Mouse (Mus musculus) urinary bladder, postnatal 10 days (tissue): Measurements from ENCODE around the gene Ccsap.

Experiments used
- DNase-seq: peaks from one replicate; pipeline ENCODE4 v3.0.0; 2022; ENCODE audit warnings: low spot score

The Ccsap gene

DNA sequence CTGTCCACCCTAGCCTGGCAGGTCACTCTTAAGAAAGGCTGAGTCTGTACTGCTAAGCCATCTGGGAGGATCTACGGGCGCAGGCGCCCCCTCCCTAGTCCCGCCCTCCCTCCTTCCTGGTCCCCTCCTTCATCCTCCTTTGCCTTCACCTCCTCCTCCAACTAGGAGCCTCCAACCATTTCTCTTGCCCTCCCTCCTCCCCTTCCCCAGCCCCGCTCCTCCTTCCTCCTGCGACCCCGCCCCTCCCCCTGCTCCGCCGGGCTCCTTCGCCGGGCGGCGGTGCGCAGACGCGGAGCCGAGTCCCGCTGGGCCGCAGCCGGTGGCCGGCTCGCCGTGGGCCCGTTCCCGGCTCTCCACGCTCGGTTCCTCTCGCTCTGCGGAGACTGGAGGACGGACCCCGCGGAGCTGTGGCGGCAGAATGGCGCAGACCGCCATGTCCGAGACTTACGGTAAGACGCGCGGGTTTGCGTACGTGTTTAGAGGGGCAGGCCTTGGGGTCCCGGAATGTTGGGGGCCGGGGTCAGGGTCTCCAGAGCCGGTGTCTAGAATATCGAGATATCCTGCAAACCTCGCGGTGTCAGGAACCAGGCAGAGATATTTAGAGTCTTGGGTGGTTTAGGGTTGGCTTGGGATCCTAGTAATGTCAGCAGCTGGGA lies 54.2 kb downstream of the Ccsap start, which contains the start of gene Rab4a:
Rab4a (plus strand) TSS at position 268 of the 656 bp plus-strand sequence.
- peak; percentile 54 for DNase-seq

DNA sequence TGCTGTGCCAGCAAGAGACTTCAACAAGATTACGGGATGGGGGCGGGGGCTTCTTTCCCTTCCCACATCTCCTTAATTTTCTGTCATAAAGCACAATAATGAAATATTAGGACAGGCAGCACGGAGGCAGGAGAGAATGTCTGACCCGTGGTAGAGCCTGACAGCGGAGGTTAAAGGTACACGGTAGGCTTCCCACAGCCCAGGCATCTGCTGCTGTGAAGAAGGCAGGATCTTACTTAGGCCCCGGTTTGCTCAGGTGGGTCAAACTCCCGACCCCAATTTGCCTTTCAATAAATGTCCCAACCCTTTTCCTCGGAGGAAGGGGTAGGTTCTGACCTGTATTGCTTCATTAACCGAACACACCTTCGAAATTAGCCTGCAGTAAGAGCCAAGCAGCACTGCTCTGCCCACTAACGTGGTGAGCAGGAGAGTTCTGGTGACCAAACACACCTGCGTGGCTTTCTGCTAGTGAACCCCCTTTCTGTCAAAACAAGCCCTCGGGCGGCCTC lies 54.7 kb downstream of the Ccsap start:
- no peak for DNase-seq

DNA sequence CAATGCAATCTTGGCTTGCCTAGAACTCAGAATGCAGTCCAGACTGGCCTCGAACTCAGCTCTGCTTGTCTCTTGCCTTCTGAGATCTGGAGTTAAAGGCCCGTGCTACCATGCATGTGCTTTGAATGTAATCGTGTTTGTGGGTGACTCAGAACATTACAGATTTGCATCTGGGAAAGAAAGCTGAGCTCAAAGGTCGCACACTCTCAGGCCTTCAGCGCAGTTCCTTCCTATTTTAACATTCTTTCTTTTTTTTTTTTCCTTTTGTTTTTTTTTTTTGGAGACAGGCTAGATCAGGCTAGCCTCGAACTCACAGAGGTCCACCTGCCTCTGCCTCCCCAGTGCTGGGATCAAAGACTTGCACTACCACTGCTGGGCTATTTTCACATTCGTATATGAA lies 55.4 kb downstream of the Ccsap start:
- DNase-seq: no peak

DNA sequence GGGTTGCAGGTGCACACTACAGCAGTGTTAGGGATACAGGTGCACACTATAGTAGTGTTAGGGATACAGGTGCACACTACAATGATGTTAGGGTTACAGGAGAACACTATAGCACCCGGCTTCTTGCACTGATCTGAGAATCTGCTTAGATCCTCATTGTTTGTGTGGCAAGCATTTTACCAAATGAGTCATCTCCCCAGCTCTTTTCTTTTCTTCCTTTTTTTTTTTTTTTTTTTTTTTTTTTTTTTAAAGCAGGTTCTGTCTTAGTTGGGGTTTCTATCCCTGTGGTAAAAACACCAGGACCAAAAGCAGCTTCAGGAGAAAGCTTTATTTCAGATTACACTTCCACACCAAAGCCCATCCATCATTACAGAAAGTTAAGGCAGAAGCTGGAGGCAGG lies 56.4 kb downstream of the Ccsap start:
- no peak for DNase-seq

DNA sequence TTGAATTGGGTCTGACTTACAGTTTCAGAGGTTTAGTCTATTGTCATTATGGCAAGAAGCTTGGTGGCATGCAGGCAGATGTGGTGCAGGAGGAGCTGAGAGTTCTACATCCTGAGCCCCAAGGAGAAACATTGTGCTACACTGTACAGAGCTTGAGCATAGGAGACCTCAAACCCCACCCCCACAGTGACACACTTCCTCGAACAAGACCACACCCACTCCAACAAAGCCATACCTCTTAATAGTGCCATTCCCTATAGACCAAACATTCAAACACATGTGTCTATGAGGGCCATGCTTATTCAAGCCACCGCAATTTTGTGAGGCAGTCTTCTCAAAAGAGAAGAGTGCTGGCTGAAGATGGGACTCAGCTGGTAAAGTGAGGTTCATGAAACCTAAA lies 58.5 kb downstream of the Ccsap start:
- no peak for DNase-seq

DNA sequence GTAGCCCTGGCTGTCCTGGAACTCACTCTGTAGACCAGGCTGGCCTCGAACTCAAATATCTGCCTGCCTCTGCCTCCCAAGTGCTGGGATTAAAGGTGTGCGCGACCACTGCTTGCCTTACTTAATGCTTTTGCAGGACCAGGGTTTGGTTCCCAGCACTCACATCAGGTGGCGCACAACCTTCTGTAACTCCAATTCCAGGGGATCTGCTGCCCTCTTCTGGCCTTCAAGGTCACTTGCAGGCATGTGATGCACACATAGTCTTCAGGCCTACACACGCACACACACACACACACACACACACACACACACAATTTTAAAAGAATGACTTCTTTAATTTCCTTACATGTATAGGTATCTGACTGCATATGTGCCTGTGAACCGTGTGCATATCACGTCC lies 59.1 kb downstream of the Ccsap start:
- no peak for DNase-seq

DNA sequence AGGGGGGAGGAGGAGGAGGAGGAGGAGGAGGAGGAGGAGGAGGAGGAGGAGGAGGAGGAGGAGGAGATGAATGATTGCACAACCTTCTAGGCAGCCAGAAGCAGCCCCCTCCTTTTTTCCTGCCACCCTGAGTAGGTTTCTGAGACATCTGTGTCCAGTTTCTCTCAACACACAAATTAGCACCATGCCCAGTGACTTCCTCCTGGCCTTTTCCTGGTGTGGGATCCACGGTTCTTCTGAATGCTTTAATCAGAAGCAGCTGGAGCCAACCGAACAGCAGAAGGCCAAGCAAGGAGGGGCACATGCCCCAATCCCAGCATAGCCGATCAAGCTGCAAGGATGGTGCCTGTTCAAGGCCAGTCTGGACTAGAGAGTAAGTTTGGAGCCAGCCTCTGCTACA lies 60.1 kb downstream of the Ccsap start:
- no peak for DNase-seq

DNA sequence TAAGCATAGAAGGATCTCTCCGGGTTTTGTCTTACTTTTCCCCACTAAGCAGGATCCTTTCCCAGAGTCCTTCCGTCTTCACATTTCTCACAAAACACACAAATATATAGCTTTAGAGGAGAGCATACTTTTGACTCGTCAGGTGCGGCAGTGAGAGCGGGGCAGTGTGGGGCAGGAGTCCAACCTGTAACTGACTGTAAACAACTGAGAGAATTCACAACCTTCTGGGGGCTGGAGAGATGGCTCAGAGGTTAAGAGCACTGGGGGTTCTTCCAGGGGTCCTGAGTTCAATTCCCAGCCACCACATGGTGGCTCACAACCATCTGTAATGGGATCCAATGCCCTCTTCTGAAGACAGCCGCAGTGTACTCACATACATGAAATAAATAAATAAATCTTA lies 60.6 kb downstream of the Ccsap start:
- DNase-seq: no peak

DNA sequence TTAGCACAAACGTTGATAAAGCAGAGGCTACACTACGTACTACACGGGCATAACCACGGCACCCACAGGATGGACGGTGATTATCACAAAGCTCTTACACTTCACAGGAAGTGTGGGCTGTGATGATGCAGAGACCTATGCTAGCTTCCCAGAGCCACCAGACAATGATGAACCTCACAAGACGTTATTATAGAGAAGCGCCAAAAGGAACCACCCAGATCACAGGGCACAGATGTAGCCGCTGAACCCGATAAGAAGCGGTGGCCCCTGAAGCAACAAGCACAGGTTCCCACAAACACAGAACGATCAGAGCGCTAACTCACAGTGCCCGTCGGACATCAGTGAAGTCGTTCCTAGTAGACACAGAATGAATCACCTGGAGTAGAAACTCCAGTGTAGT lies 62.1 kb downstream of the Ccsap start:
- no peak for DNase-seq

DNA sequence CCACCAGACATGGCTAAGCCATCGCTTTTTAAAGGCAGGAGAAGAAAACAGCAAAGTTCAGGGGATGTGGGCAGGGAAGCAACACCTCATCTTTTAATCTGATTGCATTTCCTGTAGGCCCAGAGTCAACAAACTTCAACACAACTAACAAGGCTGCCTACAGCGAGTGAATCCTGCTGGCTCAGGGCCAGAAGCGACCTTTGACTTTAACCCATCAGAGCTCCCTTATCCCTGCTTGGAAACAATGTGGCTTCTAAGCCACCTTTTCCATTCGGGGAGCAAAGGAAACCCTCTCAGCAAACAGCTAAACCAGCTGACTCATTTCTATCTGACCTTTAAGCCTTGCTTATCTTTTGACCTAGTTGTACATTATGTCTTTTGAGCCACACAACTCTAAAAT lies 63.3 kb downstream of the Ccsap start:
- DNase-seq: no peak

DNA sequence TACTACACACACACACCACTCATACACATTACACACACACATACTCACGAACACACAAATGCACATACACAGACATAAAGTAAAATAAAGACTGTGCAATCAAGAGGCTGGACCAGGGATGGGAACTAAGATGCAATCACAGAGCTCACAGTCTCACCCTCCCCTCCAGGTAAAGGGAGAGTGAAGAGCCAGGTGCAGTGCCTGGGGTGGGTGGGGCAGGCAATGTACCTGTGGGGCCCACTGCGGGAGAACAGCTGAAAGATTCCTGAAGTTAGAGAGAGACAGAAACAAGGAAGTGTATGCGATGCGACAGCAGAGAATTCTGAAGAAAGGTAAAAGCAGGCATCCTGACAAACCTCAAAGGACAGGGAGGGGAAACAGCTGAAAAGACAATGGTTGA lies 65.2 kb downstream of the Ccsap start:
- DNase-seq: no peak

DNA sequence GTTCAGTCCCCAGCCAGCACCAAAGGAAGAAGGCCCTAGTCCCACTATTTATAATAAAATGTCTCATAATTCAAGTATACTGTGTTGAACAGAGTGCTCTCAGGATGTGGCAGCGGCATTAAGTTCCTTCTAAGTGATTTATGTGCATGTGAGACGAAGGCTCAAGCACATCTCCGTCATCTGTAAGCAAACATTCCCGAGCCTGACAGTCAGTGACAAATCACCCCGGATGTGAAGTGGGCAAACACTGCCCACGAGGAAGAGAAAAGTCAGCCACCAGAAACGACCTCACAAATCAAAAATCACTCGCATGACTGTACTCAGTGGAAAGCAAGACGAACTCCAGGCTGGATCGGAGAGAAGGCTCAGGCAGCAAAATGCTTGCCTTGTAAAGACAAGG lies 66.1 kb downstream of the Ccsap start:
- DNase-seq: no peak

DNA sequence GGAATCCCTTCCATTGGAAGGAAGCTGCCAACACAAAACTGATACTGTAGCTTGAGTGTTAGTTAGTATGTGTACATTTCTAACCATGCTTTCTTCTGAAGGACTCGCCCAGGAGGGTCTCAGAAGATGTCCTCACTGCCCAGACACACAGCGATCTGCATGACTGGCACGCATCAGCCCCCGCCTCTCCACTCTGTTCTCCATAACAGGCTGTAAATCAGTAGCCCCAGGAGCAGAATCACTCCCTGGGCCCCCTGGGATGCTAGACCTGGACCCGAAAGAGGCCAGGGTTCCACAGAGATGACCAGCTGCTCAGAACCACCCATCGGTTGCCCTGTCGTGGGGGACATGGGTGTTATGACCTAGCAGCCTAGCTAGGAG lies 68.2 kb downstream of the Ccsap start:
- DNase-seq: no peak

DNA sequence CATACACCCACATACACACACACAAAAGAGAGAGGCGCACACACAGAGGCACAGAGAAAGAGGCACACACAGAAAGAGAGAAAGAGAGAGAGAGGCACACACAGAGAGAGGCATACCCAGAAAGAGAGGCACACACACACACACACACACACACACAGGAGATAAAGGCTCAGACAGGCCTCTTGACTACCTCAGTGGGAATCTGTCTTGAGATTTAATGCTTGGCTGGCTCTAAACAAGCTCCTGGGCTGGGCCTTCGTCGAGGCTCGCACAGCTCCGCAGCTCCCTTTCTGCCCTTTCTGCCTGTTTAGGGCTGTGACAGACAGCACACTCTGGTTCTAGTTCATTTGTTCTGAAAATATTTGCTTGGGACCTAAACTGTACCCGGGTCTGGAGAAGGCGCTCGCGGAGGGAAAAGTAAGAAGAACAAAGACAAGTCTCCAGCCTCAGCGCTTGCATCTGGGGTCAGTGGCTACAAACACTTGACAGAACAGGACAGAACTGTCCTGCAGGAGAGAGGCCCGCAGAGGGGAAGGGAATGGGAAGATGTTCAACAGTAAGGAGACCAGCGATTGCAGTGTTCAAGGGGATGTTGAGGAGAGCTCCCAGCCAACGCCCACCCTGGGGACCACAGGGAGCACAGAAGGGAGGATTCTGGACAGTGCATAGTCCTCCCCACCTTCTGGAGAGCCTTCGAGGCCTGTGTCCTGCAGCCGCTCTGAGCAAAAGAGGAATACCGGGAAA lies 68.7 kb downstream of the Ccsap start:
- DNase-seq: no peak
